Mouse (Mus musculus) forebrain, postnatal 0 days (tissue): ENCODE measurements around the gene Pecam1. TPM values are rescaled to one million over a fixed set of nuclear protein-coding genes. Genes with fewer than 3 reads are reported as not detected.

Experiments
- ATAC-seq: fragments of 200-750 bp; cut with Nextera tagmentation; 2 replicates; pipeline ENCODE4 v1.8.0; 2017; ENCODE audit warnings: mild to moderate bottlenecking, moderate library complexity
- DNase-seq: peaks from one replicate; pipeline ENCODE4 v3.0.0-alpha.2; 2015
- H3K27ac ChIP-seq: fragments of 300-500 bp; sonication (generic); 2 replicates; pipeline ENCODE4 v1.5.1; 2014; ENCODE audit warnings: low read depth, mild to moderate bottlenecking, antibody characterized with exemption, low read length, moderate library complexity, mixed read lengths
- H3K27me3 ChIP-seq: fragments of 300-500 bp; sonication (generic); 2 replicates; pipeline ENCODE4 v1.6.1; 2014; ENCODE audit warnings: mild to moderate bottlenecking, low read length, mixed read lengths; ENCODE audit not compliant: insufficient read depth
- H3K36me3 ChIP-seq: fragments of 300-500 bp; sonication (generic); 2 replicates; pipeline ENCODE4 v1.6.1; 2014; ENCODE audit warnings: mild to moderate bottlenecking, moderate library complexity; ENCODE audit not compliant: insufficient read depth
- H3K4me1 ChIP-seq: fragments of 300-500 bp; sonication (generic); 2 replicates; pipeline ENCODE4 v1.6.1; 2014; ENCODE audit warnings: antibody characterized with exemption; ENCODE audit not compliant: insufficient read depth
- H3K4me2 ChIP-seq: fragments of 300-500 bp; sonication (generic); 2 replicates; pipeline ENCODE4 v1.6.1; 2014; ENCODE audit warnings: low read depth, mild to moderate bottlenecking, moderate library complexity
- H3K4me3 ChIP-seq: fragments of 300-500 bp; sonication (generic); 2 replicates; pipeline ENCODE4 v1.5.1; 2014; ENCODE audit warnings: low read depth, low read length, mixed read lengths
- H3K9ac ChIP-seq: fragments of 300-500 bp; sonication (generic); 2 replicates; pipeline ENCODE4 v1.6.1; 2014; ENCODE audit warnings: mild to moderate bottlenecking
- H3K9me3 ChIP-seq: fragments of 300-500 bp; sonication (generic); 2 replicates; pipeline ENCODE4 v1.6.1; 2016; ENCODE audit warnings: low read length
- CTCF ChIP-seq: sonication (generic); IDR thresholded peaks from 2 replicates; pipeline ENCODE4 v1.5.1; 2016; ENCODE audit warnings: antibody characterized with exemption, control low read depth, low read depth
- WGBS: fragments of 180-500 bp; shearing (Covaris S2); extraction: QIAGEN DNeasy Blood & Tissue Kit; methylation state at CpG from one replicate; pipeline ENCODE4 v1.1.7; 2014; 5-methylcytosine and 5-hydroxymethylcytosine counted together
- polyA plus RNA-seq: library from polyadenylated mRNA; unstranded; fragments of >200 nt; fragmentation: Nextera tagmentation; extraction: Ambion mirVana; gene quantifications from 2 replicates; pipeline ENCODE4 v1.2.1, GENCODE M21; 2015
- total RNA-seq: library from RNA; depleted of rRNA; stranded (reverse); fragments of >200 nt; gene quantifications from 2 replicates; pipeline ENCODE4 v1.2.3, GENCODE M21; 2014

The Pecam1 gene
- total and polyA plus RNA-seq, 2 experiments from 2014 or later, result 10.6 to 22.4 TPM

DNA sequence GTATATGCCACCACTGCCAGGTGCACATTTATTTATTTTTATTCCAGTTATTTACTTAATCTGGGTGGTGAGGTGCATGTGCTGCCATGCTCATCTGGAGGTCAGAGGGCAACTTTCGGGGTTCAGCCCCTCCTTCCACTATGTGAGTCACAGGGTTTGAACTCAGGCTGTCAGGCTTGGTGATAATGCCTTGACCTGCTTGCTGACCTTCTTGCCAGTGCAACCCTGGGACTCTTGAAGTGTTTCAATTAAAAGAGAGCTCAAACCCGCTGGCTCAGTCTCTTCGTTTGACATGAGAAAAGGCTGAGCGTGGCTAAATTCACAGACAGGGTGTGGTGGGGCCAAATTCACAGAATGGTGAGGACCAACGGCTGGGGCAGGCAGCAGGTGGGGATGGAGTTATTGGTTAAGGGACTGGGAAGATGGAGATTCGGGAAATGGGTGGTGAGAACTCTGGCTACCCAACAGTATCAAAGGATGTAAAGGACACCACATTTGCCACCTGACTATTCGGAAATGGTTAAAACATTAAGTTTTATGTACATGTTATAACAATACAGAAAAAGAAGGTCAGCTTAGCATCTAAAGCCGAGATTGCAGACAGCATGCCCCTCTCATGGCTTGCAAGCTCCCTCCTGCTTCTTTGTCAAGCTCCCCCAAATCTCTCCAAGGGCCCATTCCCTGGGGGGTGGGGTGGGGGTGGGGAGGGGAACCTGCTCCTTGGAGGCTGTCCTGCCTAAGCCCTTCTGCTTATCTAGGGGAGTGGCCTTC, 81.1 kb downstream of the Pecam1 start:
- Histone ChIP-seq H3K4me3 (no peak overlapping the region), H3K27ac (no peak overlapping the region), H3K9me3 (no peaks in the 10 kb centered on the region), H3K36me3 (no peaks in the 10 kb centered on the region), H3K4me2 (no peak overlapping the region), H3K9ac (no peak overlapping the region), H3K4me1 (peaks cover 6% of the 10 kb centered on the region), H3K27me3 (no peaks in the 10 kb centered on the region)
- no peak for TF ChIP-seq CTCF
- WGBS, result 37% methylated on average over 8 of the region's 8 CpGs
- DNase-seq, result no peak
- no peak for ATAC-seq

DNA sequence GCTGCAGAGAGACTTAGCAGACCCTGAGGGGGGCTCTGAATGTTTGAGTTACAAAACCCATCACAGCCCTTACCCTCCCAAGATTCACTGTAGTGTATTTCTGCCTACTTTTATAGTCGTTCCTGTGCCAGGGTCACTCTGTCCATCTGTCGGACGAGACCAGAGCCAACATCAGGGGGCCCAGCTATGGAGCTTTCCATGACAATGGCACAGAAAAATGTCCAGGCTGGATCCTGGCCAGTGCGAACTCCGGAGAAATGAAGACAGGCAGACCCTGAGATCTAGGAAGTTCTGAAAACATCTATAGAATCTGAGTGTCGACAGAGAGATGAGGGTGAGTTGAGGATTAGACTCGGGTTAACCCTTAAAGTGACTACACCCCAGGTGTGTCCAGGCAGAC, 82.1 kb downstream of the Pecam1 start:
- H3K4me3 ChIP-seq, result no peak overlapping the region
- WGBS, result 38% methylated on average over 7 of the region's 7 CpGs
- H3K9ac ChIP-seq, result no peak overlapping the region
- H3K4me2 ChIP-seq, result no peak overlapping the region
- ATAC-seq, result no peak
- H3K4me1 ChIP-seq, result no peaks in the 10 kb centered on the region
- DNase-seq, result no peak
- H3K9me3 ChIP-seq, result no peaks in the 10 kb centered on the region
- H3K36me3 ChIP-seq, result no peaks in the 10 kb centered on the region
- TF ChIP-seq CTCF, result no peak
- no peak overlapping the region for H3K27ac ChIP-seq
- H3K27me3 ChIP-seq, result no peaks in the 10 kb centered on the region

GRCm38 (mm10) chr11:106667855-106668254, 82.6 kb downstream of the Pecam1 start:
- H3K27ac ChIP-seq, result no peak overlapping the region
- H3K4me3 ChIP-seq, result no peak overlapping the region
- 85% methylated on average over 11 of the region's 11 CpGs for WGBS
- no peaks in the 10 kb centered on the region for H3K36me3 ChIP-seq
- no peak for DNase-seq
- H3K27me3 ChIP-seq, result no peaks in the 10 kb centered on the region
- H3K4me2 ChIP-seq, result no peak overlapping the region
- no peak overlapping the region for H3K9ac ChIP-seq
- no peak for ATAC-seq
- no peaks in the 10 kb centered on the region for H3K9me3 ChIP-seq
- no peaks in the 10 kb centered on the region for H3K4me1 ChIP-seq
- TF ChIP-seq CTCF, result no peak

DNA sequence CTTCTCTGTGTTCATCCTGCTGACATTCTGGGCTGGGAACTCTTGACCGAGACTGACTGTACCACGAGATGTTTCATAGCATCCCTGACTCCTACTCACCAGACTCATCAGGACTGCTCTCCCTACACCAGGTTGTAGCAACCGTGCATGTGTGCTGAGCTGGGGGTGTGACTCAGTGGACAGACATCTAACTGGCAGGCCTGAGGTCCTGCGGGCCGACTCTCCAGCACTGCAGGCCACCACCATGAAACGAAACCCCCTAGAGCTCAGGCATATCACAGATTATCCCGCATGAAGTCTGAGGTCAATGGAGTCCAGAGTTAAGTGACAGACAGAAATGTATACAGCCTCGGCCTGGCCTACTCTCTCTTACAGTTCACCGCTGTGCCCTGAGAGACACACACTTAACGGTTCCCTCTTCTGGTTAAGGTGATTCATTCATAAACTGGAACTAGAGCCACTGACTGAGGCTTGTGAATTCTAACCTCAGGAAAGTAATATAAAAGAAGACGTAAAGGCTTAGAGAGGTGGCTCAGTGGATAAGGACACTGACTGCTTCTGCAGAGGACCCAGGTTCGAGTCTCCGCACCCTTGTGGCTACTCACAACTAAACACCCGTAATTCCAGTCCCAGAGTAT, 83.8 kb downstream of the Pecam1 start:
- Histone ChIP-seq H3K9me3 (no peaks in the 10 kb centered on the region), H3K4me1 (no peaks in the 10 kb centered on the region), H3K4me3 (no peak overlapping the region), H3K36me3 (no peaks in the 10 kb centered on the region), H3K4me2 (no peak overlapping the region), H3K9ac (no peak overlapping the region), H3K27ac (no peak overlapping the region), H3K27me3 (no peaks in the 10 kb centered on the region)
- ATAC-seq, result no peak
- WGBS, result 87% methylated on average over 14 of the region's 14 CpGs
- DNase-seq, result no peak
- no peak for TF ChIP-seq CTCF

- Histone ChIP-seq H3K27me3 (no peaks in the 10 kb centered on the region), H3K36me3 (no peaks in the 10 kb centered on the region), H3K4me1 (no peaks in the 10 kb centered on the region), H3K4me2 (no peak overlapping the region), H3K9me3 (no peaks in the 10 kb centered on the region), H3K4me3 (no peak overlapping the region), H3K27ac (no peak overlapping the region), H3K9ac (no peak overlapping the region)
- ATAC-seq (no peak), DNase-seq (no peak)
- 94% methylated on average over 2 of the region's 2 CpGs for WGBS
- no peak for TF ChIP-seq CTCF
Measured at GRCm38 (mm10) chr11:106665841-106666240, 84.6 kb downstream of the Pecam1 start.

GRCm38 (mm10) chr11:106665328-106665727, 85.1 kb downstream of the Pecam1 start:
- 94% methylated on average over 4 of the region's 4 CpGs for WGBS
- no peak for DNase-seq
- H3K9me3 ChIP-seq, result no peaks in the 10 kb centered on the region
- H3K27ac ChIP-seq, result no peak overlapping the region
- no peaks in the 10 kb centered on the region for H3K27me3 ChIP-seq
- H3K4me3 ChIP-seq, result no peak overlapping the region
- H3K36me3 ChIP-seq, result no peaks in the 10 kb centered on the region
- no peak overlapping the region for H3K9ac ChIP-seq
- ATAC-seq, result no peak
- no peak overlapping the region for H3K4me2 ChIP-seq
- TF ChIP-seq CTCF, result no peak
- H3K4me1 ChIP-seq, result no peaks in the 10 kb centered on the region

DNA sequence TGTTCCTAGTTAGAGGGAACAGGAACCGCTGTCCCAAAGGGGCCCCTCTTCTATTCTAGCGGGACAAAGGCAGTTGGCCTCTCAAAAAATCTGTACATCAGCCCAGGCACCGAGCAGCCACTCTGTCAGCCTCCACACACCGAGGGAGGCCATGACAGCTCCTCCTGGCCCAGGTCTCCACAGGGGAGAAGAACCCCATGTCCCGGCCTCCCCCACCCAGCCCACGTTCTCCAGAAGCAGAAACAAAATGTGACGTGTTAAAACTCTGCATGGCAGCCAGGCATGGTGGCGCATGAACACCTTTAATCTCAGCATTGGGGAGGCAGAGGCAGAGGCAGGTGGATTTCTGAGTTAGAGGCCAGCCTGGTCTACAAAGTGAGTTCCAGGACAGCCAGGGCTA, 85.7 kb downstream of the Pecam1 start:
- Histone ChIP-seq H3K27me3 (no peaks in the 10 kb centered on the region), H3K4me2 (no peak overlapping the region), H3K36me3 (no peaks in the 10 kb centered on the region), H3K4me1 (no peaks in the 10 kb centered on the region), H3K4me3 (no peak overlapping the region), H3K9me3 (no peaks in the 10 kb centered on the region), H3K9ac (no peak overlapping the region), H3K27ac (no peak overlapping the region)
- TF ChIP-seq CTCF, result no peak
- WGBS, result 64% methylated on average over 8 of the region's 8 CpGs
- no peak for ATAC-seq
- no peak for DNase-seq
